Mouse (Mus musculus) megakaryocyte, adult 5-6 weeks (primary cell): ENCODE results near the gene Cdk19. TPM values are rescaled to one million over a fixed set of nuclear protein-coding genes. Genes with fewer than 3 reads are reported as not detected.
A peak's percentile ranks its signal among the peaks of the same experiment; 100 is the strongest.

ENCODE experiments used
- ATAC-seq: 2 replicates; pipeline ENCODE4 v1.8.0; 2016; ENCODE audit warnings: mild to moderate bottlenecking, inconsistent platforms; ENCODE audit not compliant: poor library complexity, severe bottlenecking
- total RNA-seq, 2 experiments: library from RNA; stranded (forward) in 1 of 2; stranded (reverse) in 1 of 2; fragments of 153-499, 151-499 nt in 1 of 2; fragments of 221-1000, 200-1000 nt in 1 of 2; gene quantifications; 2 replicates each; pipeline versions ENCODE4 v1.2.3 to v1.2.4; 2015 to 2017

Cdk19 gene
- total RNA-seq, 2 experiments from 2014 or later: 55.6 to 68.0 TPM

DNA sequence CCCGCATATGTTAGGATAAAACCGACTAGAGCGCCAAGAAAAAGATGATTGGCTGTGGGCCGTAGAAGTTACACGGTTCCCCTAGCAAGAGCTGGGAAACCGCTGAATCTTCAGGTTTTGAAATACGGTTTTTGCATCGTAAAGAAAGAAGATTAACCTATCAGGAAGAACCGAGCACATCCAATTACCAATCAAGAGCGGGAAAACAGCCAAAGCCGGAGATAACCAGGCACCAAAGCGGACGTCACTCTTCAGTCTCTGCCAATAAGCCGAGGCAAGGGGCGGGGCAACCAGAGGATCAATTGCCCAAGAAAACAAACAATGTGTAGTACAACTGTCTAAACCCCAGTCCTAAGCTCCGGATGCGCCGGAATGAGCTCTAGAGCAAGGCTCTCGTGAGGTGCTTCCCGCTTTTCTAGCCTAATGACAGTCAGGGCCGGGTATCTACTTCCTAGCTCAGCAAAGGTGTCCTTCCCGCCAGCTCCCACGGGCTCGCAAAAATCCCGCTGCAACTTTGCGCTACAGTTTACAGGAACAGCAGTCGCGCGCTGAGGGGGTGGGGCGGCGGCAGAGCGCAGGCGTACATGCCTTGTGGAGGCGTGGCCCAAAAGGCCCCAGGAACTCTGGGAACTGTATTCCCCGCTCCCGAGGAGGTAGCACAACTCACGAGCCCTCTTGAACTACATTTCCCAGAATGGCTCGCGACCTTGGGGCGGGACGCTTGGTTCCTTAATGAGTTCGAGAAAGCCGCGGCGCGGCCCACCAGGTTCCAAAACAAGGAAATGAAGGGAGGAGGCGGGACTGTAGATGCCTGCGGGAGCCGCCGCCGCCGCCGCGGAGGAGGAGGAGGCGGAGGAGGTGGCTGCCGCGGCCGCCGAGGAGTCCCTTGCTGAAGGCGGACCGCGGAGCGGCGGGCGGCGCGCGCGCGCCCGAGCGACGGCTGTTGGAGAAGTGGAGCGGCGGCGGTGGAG lies 9.5 kb downstream of the Cdk19 start:
- peak; percentile 82 for ATAC-seq

DNA sequence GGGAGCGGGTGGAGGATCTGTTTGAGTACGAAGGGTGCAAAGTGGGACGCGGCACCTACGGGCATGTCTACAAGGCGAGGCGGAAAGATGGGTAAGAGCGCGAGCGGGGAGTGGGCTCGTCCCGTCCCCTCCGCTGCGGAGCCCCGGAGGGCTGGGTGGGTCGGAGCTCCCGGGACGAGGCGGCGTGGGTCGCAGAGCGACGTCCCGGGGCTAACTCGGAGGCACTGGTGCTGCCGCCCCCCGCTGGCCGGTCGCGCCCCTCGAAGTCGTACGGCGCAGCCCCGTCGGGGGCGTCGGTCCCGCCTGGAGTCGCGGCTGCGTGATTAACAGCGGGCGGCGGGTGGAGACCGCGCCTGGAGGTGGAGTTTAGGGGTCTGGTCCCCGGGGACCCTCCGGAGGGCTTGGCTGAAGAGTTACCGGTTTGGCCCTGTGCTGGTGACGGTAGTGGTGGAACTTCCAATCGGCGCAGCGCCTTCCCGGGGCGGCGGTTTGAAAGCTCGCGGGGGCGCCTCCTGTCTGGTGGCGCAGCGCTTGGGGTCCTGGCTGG lies 10.3 kb downstream of the Cdk19 start:
- ATAC-seq: no peak

GRCm38 (mm10) chr10:40350245-40350932 lies 11.0 kb downstream of the Cdk19 start:
- no peak for ATAC-seq

- no peak for ATAC-seq
Observed at GRCm38 (mm10) chr10:40351156-40351555, 11.8 kb downstream of the Cdk19 start.

DNA sequence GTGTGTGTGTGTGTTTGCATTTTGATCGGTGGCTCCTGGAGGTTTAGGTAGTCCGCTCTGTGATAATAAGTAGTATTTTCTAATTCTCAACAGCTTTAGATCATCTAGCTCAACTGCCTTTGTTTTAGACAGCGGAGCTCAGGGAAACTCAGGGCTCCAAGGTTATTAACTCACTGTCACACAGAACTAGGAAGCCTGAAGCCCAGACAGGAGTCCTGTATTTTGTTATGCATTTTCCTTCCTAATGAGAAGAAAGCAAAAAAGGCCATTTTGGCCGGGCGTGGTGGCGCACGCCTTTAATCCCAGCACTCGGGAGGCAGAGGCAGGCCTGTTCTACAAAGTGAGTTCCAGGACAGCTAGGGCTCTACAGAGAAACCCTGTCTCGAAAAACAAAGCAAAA lies 14.7 kb downstream of the Cdk19 start:
- no peak for ATAC-seq

GRCm38 (mm10) chr10:40354556-40354955 lies 15.2 kb downstream of the Cdk19 start:
- ATAC-seq: no peak

DNA sequence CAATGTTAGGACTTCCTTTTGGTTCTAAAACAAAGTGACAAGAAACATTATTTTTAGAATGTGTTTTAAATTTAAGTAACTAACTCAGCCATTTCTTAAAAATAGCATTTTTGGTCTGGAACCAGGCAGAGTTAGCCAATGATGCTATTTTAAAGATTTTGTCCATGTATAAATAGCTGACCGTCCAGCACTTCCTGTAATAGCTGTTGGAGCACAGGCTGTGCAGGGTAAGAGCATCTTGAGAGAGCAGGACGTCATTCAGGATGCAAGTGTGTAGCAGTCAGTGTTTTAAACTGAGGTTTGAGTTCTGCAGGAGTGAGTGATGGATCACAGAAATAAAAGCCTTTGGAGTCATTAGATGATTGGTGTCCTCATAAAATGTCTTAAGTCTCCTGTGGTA lies 18.8 kb downstream of the Cdk19 start:
- no peak for ATAC-seq

GRCm38 (mm10) chr10:40359131-40359530 lies 19.8 kb downstream of the Cdk19 start:
- no peak for ATAC-seq

DNA sequence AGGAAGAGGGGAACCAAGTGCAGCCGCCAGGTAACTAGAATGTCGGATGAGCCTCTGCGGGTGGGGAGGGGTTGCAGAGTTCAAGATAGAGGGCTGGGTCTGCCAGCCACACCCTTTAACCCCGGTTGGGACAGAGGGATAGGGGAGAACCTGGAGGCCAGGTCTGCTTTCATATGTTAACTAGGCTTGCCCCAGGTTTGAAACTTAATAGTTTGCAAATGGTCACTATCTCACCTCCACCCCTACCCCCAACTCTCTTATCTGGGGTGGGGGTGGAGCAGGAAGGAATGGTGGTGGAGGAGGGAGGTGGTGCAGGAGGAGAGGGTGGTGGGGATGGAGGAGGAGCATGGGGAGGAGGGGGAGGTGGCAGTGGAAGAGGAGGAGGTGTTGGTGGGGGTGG lies 23.6 kb downstream of the Cdk19 start:
- no peak for ATAC-seq

- ATAC-seq: no peak
Observed at GRCm38 (mm10) chr10:40364642-40365361, 25.4 kb downstream of the Cdk19 start.

DNA sequence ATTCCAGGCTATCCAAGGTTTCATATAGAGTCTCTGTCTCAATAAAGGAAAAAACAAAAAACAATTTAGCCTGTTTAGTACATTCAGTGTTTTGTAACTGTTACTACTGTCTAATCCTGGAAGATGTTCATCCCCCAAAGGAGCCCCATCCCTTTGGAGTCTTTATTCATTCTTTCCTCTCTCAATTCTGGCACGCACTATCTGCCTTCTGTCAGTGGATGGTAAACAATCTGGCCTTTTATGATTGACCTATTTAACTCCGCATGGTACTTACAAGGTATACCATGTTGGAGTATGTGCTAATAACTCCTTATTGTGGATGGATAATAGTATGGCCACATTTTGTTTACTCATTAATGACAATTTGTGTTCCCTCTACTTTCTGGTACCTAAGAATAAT lies 26.6 kb downstream of the Cdk19 start:
- no peak for ATAC-seq

- ATAC-seq: no peak
Observed at GRCm38 (mm10) chr10:40368516-40368915, 29.2 kb downstream of the Cdk19 start.

DNA sequence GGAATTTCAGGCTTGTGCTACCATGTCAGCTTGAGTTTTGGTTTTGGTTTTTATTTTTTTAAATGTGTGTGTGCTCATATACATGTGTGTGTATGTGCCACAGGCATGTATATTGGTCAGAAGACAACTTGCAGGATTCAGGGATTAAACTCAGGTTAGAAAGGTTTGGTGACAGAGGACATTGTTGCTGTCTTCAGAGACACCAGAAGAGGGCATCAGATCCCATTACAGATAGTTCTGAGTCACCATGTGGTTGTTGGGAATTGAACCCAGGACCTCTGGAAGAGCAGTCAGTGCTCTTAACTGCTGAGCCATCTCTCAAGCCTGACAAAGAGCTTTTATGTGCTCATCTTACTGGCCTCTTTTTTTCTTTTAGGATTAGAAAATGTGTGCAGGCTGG lies 30.8 kb downstream of the Cdk19 start:
- ATAC-seq: no peak

GRCm38 (mm10) chr10:40371184-40371913 lies 32.0 kb downstream of the Cdk19 start:
- no peak for ATAC-seq

DNA sequence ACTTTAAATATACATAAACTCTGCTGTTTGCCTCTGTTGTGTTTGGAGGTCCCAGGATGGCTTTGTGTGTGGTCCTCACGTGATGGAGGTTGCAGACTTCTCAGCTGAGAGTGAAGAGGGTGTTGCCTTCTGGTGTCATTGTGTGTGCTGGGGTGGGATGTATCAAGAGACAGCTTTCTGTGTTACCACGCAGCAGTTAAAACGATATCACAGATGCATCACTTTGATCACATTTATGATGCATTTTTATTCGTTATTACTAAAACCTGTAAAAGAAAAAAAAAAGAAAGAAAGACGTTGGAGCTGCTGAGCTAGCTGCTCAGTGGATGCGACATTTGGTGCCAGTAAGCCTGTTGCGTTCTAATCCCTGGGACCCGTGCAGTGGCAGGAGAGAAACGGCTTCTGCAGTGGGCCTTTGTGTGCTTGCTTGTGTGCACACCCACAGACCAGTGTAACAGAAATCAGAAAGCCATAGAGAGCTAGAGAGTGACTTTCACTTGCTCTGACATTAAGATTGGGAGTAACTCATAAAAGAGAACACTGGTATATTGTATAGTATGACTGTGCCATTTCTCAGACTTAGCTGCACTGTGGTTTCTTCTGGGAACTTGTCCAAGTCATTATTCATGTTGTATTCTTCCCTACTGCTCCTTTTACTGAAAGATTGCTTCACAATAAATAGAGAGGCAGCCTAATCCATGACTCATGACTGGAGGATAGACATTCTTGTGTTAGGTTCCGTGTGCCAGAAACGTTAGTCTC lies 32.7 kb downstream of the Cdk19 start:
- peak; percentile 79 for ATAC-seq

DNA sequence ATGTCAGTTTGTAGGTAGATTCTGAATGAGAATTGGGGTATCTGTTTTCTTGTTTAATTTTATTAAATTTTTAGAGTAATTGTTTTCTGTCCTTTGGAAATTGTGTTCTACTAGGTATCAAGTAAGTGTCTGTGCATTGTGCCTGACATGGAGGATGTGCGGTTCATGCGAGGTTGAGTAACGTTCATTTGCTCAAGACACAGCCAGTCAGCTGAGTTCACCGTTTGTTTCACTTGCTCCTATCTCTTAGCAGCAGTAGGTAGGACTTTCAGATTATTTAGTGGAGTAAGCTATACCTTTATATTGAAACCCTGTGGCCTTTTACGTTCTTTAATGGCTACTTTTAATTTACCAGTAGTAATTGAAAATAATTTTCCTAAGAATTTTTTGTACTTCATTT lies 34.4 kb downstream of the Cdk19 start:
- ATAC-seq: peak; percentile 68

- ATAC-seq: no peak
Observed at GRCm38 (mm10) chr10:40374828-40375227, 35.5 kb downstream of the Cdk19 start.

- no peak for ATAC-seq
Observed at GRCm38 (mm10) chr10:40376286-40376685, 36.9 kb downstream of the Cdk19 start.

GRCm38 (mm10) chr10:40378284-40378683 lies 38.9 kb downstream of the Cdk19 start:
- ATAC-seq: no peak

DNA sequence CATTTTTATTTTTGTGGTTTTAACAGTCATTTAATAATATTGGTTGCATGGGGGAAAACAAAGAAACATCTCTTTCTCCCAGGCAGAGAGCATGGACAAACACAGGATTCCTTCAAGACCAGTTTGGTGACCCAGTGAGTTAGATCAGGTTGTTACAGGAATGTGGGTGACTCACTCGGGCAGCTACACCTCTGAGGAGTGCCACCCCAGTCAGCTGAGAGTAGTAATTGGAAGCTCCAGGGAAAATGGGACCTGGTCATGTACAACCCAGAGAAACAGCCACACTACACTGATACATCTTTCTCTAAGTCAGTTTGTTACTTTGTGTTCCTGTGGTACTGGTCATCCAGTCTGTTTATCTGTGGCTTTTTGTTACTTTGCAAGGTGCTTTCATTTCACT lies 40.3 kb downstream of the Cdk19 start:
- ATAC-seq: no peak
